Mouse (Mus musculus) forebrain, embryonic 15.5 days (tissue): ENCODE results near the gene Col7a1. TPM values are rescaled to one million over a fixed set of nuclear protein-coding genes. Genes with fewer than 3 reads are reported as not detected.

Source experiments
- ATAC-seq: fragments of 200-750 bp; cut with Nextera tagmentation; replicated peaks from 2 replicates; pipeline ENCODE4 v1.8.0; 2017; ENCODE audit warnings: mild to moderate bottlenecking, moderate TSS enrichment, moderate library complexity
- H3K27ac ChIP-seq: fragments of 300-500 bp; sonication (generic); replicated peaks from 2 replicates; pipeline ENCODE4 v1.5.1; 2015; ENCODE audit warnings: mild to moderate bottlenecking, inconsistent platforms
- H3K27me3 ChIP-seq: fragments of 300-500 bp; sonication (generic); 2 replicates; pipeline ENCODE4 v1.6.1; 2015; ENCODE audit warnings: inconsistent platforms
- H3K36me3 ChIP-seq: fragments of 300-500 bp; sonication (generic); 2 replicates; pipeline ENCODE4 v1.6.1; 2015; ENCODE audit warnings: mild to moderate bottlenecking, inconsistent platforms
- H3K4me1 ChIP-seq: fragments of 300-500 bp; sonication (generic); 2 replicates; pipeline ENCODE4 v1.6.1; 2015; ENCODE audit warnings: inconsistent platforms
- H3K4me2 ChIP-seq: fragments of 300-500 bp; sonication (generic); replicated peaks from 2 replicates; pipeline ENCODE4 v1.6.1; 2015; ENCODE audit warnings: mild to moderate bottlenecking, inconsistent platforms
- H3K4me3 ChIP-seq: fragments of 300-500 bp; sonication (generic); 2 replicates; pipeline ENCODE4 v1.5.1; 2015; ENCODE audit warnings: mild to moderate bottlenecking, inconsistent platforms
- H3K9ac ChIP-seq: fragments of 300-500 bp; sonication (generic); replicated peaks from 2 replicates; pipeline ENCODE4 v1.6.1; 2015; ENCODE audit warnings: mild to moderate bottlenecking, inconsistent platforms
- H3K9me3 ChIP-seq: fragments of 300-500 bp; sonication (generic); 2 replicates; pipeline ENCODE4 v1.6.1; 2016; ENCODE audit warnings: inconsistent platforms
- whole genome bisulfite sequencing: fragments of 180-500 bp; shearing (Covaris S2); methylation state at CpG from one replicate; pipeline ENCODE4 v1.1.7; 2015; ENCODE audit warnings: mixed read lengths; 5-methylcytosine and 5-hydroxymethylcytosine counted together
- polyA plus RNA-seq: library from polyadenylated mRNA; unstranded; fragments of >200 nt; fragmentation: Nextera tagmentation; extraction: Ambion mirVana; gene quantifications from 2 replicates; pipeline ENCODE4 v1.2.1, GENCODE M21; 2015

Gene Col7a1
- polyA plus RNA-seq, 1 experiment from 2014 or later = 1.1 TPM

DNA sequence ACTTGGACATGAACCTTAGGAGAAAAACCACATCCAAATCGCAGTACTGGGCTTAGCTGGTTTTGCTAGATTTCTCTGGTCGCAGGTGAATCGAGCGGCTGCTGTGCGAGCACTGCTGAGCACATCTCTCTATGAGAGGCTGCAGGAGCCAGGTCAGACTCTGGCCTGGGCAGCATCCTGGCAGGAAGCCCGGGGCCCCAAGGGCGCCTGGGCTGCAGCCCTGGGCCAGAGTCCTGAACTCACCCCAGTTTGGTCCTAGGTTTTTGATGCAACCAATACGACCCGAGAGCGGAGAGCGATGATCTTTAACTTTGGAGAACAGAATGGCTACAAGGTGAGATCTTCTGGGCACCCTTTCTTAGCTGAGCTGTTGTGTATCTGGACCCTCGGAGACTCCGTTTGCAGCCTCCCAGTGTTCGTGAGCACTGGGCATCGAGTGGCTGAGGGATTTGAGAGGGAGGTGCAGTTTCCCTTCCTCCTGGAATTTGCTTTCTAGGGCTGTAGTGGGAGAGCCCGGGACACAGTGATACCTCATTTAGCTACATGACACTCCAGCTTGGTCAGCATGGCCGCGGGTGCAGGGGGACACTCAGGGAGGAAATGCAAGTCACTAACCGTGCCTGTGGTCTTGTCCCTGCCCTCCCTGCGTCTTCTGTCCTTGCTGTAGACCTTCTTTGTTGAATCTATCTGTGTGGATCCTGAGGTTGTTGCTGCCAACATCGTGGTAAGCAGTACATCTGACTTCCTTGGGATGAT is 53.8 kb downstream of the Col7a1 start:
- peaks cover 9% of the 10 kb centered on the region; the same call in 1 of the 2 replicates for H3K36me3 ChIP-seq
- H3K9me3 ChIP-seq = no peaks in the 10 kb centered on the region
- H3K9ac ChIP-seq = no peak overlapping the region
- no peak overlapping the region for H3K4me2 ChIP-seq
- no peaks in the 10 kb centered on the region for H3K27me3 ChIP-seq
- WGBS = 87% methylated on average over 21 of the region's 21 CpGs
- H3K4me3 ChIP-seq = no peak overlapping the region
- no peak for ATAC-seq
- H3K4me1 ChIP-seq = no peaks in the 10 kb centered on the region
- no peak overlapping the region for H3K27ac ChIP-seq

DNA sequence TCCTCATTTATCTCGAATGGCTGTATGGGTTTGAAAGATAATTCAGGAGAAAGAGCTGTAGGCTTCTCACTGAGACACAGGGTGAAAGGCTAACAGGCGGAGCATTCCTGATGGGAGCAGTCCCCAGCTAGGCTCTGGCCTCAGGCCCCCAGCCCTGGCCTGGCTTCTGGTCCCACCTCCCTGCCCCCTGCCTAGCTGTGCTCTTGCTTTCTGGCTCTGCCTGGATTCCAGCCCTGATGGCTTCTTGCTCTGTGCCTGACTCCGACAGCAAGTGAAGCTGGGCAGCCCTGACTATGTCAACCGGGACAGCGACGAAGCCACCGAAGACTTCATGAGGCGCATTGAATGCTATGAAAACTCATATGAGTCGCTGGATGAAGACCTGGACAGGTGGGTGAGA is 54.7 kb downstream of the Col7a1 start:
- WGBS = 78% methylated on average over 9 of the region's 9 CpGs

DNA sequence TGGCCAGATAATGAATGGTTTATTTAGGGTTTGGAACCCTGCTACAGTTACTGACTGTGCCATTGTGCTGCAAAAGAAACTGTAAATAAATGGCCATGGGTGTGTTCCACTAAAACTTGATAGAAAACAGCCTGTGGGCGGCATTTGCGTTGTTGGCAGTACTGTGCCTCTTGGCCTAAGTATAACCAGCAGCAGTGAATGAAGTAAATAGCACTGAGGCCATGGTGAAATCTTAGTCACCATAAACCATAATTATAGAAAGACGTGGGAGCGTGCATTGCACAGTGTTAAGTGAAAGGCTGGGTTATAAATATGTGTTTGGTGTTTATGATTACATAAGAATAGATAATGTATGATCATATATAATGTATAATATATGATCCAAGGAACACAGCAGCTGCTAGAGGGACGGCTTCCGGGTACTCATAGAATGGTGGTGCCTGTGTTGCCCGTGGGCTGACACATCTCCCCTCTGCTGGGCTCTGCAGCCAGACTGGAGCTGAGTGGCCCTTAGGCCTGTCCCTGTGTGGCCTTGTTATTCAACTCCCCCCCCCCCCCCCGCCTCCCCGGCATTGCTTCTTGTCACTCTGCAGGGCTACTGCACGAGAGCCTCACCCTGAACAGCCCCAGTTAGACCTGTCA is 55.7 kb downstream of the Col7a1 start:
- H3K4me2 ChIP-seq = no peak overlapping the region
- no peaks in the 10 kb centered on the region for H3K9me3 ChIP-seq
- H3K4me1 ChIP-seq = no peaks in the 10 kb centered on the region
- no peaks in the 10 kb centered on the region for H3K27me3 ChIP-seq
- H3K4me3 ChIP-seq = no peak overlapping the region
- peaks cover 9% of the 10 kb centered on the region; the same call in 1 of the 2 replicates for H3K36me3 ChIP-seq
- H3K9ac ChIP-seq = no peak overlapping the region
- WGBS = 74% methylated on average over 9 of the region's 10 CpGs
- H3K27ac ChIP-seq = no peak overlapping the region
- no peak for ATAC-seq

More for the DNA sequence above, 54.7 kb downstream of the Col7a1 start:
- Histone ChIP-seq H3K36me3 (peaks cover 9% of the 10 kb centered on the region; the same call in 1 of the 2 replicates), H3K27me3 (no peaks in the 10 kb centered on the region), H3K4me1 (no peaks in the 10 kb centered on the region), H3K27ac (no peak overlapping the region), H3K4me2 (no peak overlapping the region), H3K4me3 (no peak overlapping the region), H3K9ac (no peak overlapping the region), H3K9me3 (no peaks in the 10 kb centered on the region)
- no peak for ATAC-seq

DNA sequence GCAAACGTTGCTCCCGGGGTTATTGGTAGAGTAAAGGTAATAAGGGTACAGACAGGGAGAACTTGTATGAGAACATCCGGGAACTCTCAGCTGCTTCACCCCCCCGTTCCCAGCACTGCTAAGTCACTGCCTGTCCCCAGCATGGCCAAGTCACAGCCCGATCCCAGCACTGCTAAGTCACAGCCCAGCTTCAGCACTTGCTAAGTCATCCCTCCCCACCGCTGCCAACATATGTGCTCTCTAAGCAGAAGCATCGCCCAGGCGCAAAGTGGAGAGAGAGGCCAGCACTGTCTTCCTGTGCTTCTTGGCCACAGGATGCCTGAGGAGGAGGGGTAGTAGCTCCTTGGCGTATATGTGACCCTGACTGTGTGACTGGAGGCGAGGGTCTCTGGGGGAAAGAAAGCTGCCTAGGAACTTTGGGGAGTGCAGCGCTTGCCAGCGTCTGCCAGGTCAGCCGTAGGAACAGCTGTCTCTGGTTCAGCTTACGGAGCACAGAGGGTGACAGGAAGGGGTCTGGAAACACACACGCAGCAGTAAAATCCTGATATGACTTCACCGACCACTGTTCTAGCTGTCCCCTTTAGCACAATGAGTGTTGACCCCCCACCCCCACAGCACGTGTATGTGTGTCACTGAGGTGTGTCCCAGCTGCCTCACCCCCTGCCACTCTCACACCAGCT is 56.4 kb downstream of the Col7a1 start:
- no peak for ATAC-seq
- H3K27me3 ChIP-seq = no peaks in the 10 kb centered on the region
- H3K4me2 ChIP-seq = no peak overlapping the region
- H3K27ac ChIP-seq = no peak overlapping the region
- H3K36me3 ChIP-seq = peaks cover 9% of the 10 kb centered on the region; the same call in 1 of the 2 replicates
- no peak overlapping the region for H3K9ac ChIP-seq
- WGBS = 67% methylated on average over 17 of the region's 17 CpGs
- H3K9me3 ChIP-seq = no peaks in the 10 kb centered on the region
- no peaks in the 10 kb centered on the region for H3K4me1 ChIP-seq
- H3K4me3 ChIP-seq = no peak overlapping the region

DNA sequence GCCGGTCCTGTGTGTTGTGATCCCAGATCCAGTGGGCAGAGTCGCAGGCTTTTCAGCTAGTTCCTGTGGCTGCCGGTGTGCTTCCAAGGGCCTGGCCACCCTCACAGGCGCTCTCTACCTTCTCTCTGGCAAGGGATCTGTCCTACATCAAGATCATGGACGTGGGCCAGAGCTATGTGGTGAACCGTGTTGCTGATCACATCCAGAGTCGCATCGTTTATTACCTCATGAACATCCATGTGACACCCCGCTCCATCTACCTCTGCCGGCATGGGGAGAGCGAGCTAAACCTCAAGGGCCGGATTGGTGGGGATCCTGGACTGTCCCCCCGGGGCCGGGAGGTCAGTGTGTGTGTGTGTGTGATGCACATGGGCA is 56.9 kb downstream of the Col7a1 start:
- Histone ChIP-seq H3K36me3 (peaks cover 9% of the 10 kb centered on the region; the same call in 1 of the 2 replicates), H3K4me3 (no peak overlapping the region), H3K9me3 (no peaks in the 10 kb centered on the region), H3K9ac (no peak overlapping the region), H3K27ac (no peak overlapping the region), H3K4me2 (no peak overlapping the region), H3K27me3 (no peaks in the 10 kb centered on the region), H3K4me1 (no peaks in the 10 kb centered on the region)
- WGBS = 86% methylated on average over 14 of the region's 14 CpGs
- ATAC-seq = no peak

DNA sequence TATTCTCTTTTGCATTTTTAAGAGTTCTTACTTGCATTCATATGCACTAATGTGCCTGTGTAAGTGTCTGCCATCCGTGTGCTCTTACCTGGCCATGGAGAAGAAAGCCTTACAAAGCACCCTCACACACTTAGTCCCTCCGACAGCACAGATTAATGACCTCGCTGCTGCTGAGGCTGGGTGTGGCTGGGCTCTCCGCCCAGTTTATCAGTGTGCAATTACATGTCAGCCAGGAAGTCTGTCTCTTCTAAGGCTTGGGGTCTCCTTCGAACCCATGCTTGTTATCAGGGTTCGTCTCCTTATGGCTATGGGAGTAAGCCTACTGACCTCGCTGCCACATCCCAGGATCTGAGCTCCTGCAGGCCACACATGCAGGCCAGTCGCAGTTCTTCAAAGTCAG is 62.0 kb downstream of the Col7a1 start:
- no peaks in the 10 kb centered on the region for H3K9me3 ChIP-seq
- 81% methylated on average over 8 of the region's 8 CpGs for WGBS
- no peaks in the 10 kb centered on the region for H3K4me1 ChIP-seq
- peaks cover 6% of the 10 kb centered on the region; the same call in 1 of the 2 replicates for H3K36me3 ChIP-seq
- no peak for ATAC-seq
- no peaks in the 10 kb centered on the region for H3K27me3 ChIP-seq
- no peak overlapping the region for H3K4me2 ChIP-seq
- H3K9ac ChIP-seq = no peak overlapping the region
- H3K4me3 ChIP-seq = no peak overlapping the region
- H3K27ac ChIP-seq = no peak overlapping the region

DNA sequence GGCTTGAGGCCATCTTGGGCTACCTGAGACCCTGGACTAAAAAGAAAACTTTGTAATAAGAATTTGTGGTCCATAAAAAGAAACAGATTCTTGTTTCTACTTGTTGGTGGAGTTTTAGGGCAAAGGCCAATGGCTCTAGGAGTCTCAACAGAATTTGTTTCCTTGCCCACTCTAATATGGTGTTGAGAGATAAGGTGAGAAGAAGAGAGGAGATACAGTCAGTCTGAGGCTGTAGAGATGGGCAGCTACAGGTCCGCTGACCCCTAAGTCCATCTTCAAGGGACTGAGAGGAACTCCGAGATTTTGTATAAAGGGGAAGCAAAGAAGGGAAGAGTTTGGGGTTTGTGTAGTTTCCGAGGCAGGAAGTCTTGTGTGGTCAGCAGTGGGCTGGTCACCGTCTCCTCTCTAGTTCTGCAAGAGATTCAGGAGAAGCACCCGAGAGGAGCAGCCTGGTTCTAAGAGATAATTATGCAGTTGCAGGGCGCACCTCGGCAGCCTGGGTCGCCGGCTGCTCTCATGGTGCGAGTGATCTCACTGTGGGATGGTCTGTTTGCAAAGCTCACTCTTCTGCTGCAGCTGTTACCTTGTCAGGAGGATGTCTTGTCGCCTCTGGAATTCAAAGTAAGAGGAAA is 63.7 kb downstream of the Col7a1 start:
- WGBS = 81% methylated on average over 11 of the region's 11 CpGs
- ATAC-seq = no peak
- Histone ChIP-seq H3K4me1 (no peaks in the 10 kb centered on the region), H3K9me3 (no peaks in the 10 kb centered on the region), H3K36me3 (no peaks in the 10 kb centered on the region; the same call in 1 of the 2 replicates), H3K4me3 (no peak overlapping the region), H3K27ac (no peak overlapping the region), H3K9ac (no peak overlapping the region), H3K4me2 (no peak overlapping the region), H3K27me3 (no peaks in the 10 kb centered on the region)

DNA sequence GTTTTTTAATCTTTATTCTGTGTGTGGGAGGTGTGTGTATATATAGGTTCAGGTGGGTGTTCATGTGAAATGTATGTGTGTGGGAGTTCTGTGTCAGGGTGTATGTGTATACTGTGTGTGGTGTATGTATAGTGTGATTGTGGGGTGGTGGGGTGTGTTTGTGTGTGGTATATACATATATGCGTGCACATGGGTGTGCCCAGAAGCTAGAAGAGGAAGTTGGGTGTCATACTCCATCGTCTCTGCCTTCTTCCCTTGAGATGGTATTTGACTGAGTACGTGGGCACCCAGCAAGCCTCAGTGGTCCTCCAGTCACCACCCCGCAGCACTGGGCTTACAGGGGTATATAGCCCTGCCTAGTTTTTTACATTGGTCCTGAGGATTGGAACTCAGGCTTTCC is 68.0 kb downstream of the Col7a1 start:
- ATAC-seq = no peak
- WGBS = 90% methylated on average over 4 of the region's 4 CpGs
- H3K27me3 ChIP-seq = no peaks in the 10 kb centered on the region
- H3K27ac ChIP-seq = no peak overlapping the region
- no peak overlapping the region for H3K9ac ChIP-seq
- no peaks in the 10 kb centered on the region for H3K4me1 ChIP-seq
- no peaks in the 10 kb centered on the region for H3K9me3 ChIP-seq
- H3K4me3 ChIP-seq = no peak overlapping the region
- H3K4me2 ChIP-seq = no peak overlapping the region
- peaks cover 4% of the 10 kb centered on the region; the same call in 1 of the 2 replicates for H3K36me3 ChIP-seq

DNA sequence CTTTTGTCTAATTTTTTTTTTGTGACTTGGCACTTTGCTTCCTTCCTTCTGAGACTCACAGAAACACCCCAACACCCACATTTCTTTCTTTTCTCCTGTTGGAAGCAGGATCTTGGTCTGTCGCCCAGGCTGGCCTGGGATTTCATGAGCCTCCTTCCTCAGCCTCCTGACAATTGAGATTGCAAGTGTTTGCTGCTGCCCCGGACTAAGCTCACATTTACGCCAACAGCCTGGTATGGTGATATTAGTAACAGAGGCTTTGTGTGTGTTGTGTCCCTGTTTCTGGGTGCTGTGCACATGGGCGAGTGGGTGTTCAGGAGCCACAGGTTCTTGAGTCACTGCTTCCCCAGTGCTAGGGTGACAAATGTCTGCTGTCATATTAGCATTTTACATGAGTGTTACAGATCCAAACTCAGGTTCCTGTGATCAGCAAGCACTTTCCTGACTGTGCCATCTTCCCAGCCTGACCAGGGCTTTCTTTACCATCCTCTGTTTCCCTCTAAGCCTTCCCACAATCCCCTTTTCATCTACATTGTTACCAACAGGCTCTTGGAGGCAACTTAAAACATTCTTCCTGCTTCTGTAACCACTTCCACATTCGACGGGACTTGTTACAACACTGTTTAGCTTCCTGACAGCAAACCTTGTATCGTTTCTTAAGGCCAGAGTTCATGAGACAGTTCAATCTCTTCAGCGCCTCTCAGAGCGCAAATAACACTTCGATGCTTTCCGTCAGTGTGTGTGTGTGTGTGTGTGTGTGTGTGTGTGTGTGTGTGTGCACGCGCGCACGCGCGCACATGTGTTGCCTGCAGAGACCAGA is 69.7 kb downstream of the Col7a1 start:
- Histone ChIP-seq H3K4me3 (no peak overlapping the region), H3K4me2 (no peak overlapping the region), H3K36me3 (0 out of 2 replicates have a peak, but pooled peaks cover 4% of the 10 kb centered on the region), H3K27ac (no peak overlapping the region), H3K4me1 (no peaks in the 10 kb centered on the region), H3K9me3 (no peaks in the 10 kb centered on the region), H3K9ac (no peak overlapping the region), H3K27me3 (no peaks in the 10 kb centered on the region)
- no peak for ATAC-seq
- WGBS = 92% methylated on average over 17 of the region's 17 CpGs

DNA sequence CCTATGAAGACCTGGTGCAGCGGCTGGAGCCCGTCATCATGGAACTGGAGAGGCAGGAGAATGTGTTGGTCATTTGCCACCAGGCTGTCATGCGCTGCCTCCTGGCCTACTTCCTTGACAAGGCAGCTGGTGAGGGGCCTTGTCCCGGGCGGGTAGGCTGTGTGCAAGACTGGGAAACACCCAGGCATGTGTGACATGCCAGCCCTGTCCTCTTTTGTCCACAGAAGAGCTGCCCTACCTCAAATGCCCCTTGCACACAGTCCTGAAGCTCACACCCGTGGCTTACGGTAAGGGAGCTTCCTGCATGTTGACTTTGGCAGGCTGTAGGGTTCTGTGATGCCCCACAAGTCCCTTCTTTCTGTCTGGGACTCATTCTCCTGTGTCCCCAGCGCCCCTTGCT is 74.1 kb downstream of the Col7a1 start:
- Histone ChIP-seq H3K9me3 (no peaks in the 10 kb centered on the region), H3K27me3 (no peaks in the 10 kb centered on the region), H3K4me1 (no peaks in the 10 kb centered on the region), H3K4me2 (no peak overlapping the region), H3K4me3 (no peak overlapping the region), H3K27ac (no peak overlapping the region), H3K9ac (no peak overlapping the region), H3K36me3 (peaks cover 7% of the 10 kb centered on the region; the same call in 1 of the 2 replicates)
- ATAC-seq = no peak
- 82% methylated on average over 8 of the region's 8 CpGs for WGBS

DNA sequence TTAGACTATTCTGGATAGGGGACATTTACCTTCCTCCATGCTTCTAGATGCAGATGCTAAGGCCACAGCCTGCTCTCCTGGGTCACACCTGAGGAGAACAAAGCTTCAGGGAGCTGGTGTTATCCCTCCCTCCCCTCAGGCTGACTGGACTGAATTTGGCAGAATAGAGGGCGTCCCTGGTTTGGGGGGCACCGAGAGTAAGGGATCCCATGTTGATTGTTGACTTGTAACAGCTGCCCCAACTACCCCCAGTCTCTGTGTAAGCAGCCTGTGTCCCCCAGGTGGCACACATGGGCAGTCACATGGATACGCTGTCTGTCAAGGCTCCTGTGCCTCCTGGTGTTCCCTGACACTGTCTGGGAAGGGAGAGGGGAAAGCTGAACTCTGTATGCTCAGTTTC is 75.0 kb downstream of the Col7a1 start:
- Histone ChIP-seq H3K27me3 (no peaks in the 10 kb centered on the region), H3K9ac (no peak overlapping the region), H3K27ac (no peak overlapping the region), H3K36me3 (peaks cover 7% of the 10 kb centered on the region; the same call in 1 of the 2 replicates), H3K4me3 (no peak overlapping the region), H3K4me1 (no peaks in the 10 kb centered on the region), H3K4me2 (no peak overlapping the region), H3K9me3 (no peaks in the 10 kb centered on the region)
- WGBS = 91% methylated on average over 3 of the region's 3 CpGs
- ATAC-seq = no peak
